Mouse (Mus musculus) liver, adult 2 months (tissue): ENCODE measurements around the gene Nol6. TPM values are rescaled to one million over a fixed set of nuclear protein-coding genes. Genes with fewer than 3 reads are reported as not detected.
A peak's percentile ranks its signal among the peaks of the same experiment; 100 is the strongest.

ENCODE experiments used
- DNase-seq: peaks from one replicate; pipeline ENCODE4 v3.0.0-alpha.2; 2011; ENCODE audit warnings: low read depth, low spot score; ENCODE audit errors: extremely low read depth
- H3K27ac ChIP-seq: fragments of 200-500 bp; replicated peaks from 2 replicates; pipeline ENCODE4 v1.5.1; 2012; ENCODE audit warnings: low read depth, mild to moderate bottlenecking, control low read depth, inconsistent platforms, low read length; ENCODE audit not compliant: insufficient read depth
- H3K27me3 ChIP-seq: fragments of 200-500 bp; 2 replicates; pipeline ENCODE4 v1.6.1; 2012; ENCODE audit warnings: mild to moderate bottlenecking, moderate library complexity, low read length, inconsistent platforms; ENCODE audit not compliant: control insufficient read depth, insufficient read depth
- H3K36me3 ChIP-seq: fragments of 200-500 bp; 2 replicates; pipeline ENCODE4 v1.6.1; 2012; ENCODE audit warnings: low read length, inconsistent platforms; ENCODE audit not compliant: control insufficient read depth, insufficient read depth
- H3K4me1 ChIP-seq: fragments of 200-500 bp; 2 replicates; pipeline ENCODE4 v1.6.1; 2011; ENCODE audit warnings: low read length; ENCODE audit not compliant: control insufficient read depth, insufficient read depth
- H3K4me3 ChIP-seq: fragments of 200-500 bp; 2 replicates; pipeline ENCODE4 v1.5.1; 2011; ENCODE audit warnings: low read depth, mild to moderate bottlenecking, control low read depth, low read length, moderate library complexity; ENCODE audit not compliant: insufficient read depth
- H3K79me2 ChIP-seq: fragments of 200-500 bp; 2 replicates; pipeline ENCODE4 v1.6.1; 2012; ENCODE audit warnings: inconsistent platforms, mild to moderate bottlenecking, low read length, moderate library complexity; ENCODE audit not compliant: control insufficient read depth, insufficient read depth
- H3K9ac ChIP-seq: fragments of 200-500 bp; 2 replicates; pipeline ENCODE4 v1.6.1; 2012; ENCODE audit warnings: low read depth, mild to moderate bottlenecking, control low read depth, inconsistent platforms, low read length
- CTCF ChIP-seq: fragments of 200-500 bp; IDR thresholded peaks from 2 replicates; pipeline ENCODE4 v1.5.1; 2011; ENCODE audit warnings: low read depth, low read length, control low read depth
- POLR2A ChIP-seq: fragments of 200-500 bp; IDR thresholded peaks from 2 replicates; pipeline ENCODE4 v1.6.1; 2011; ENCODE audit warnings: low read length, control low read depth; ENCODE audit not compliant: insufficient read depth; ENCODE audit errors: extremely low read depth
- WGBS: fragments of 180-500 bp; shearing (Covaris S2); methylation state at CpG from one replicate; pipeline ENCODE4 v1.1.7; 2018; 5-methylcytosine and 5-hydroxymethylcytosine counted together
- polyA plus RNA-seq: library from polyadenylated mRNA; depleted of rRNA; stranded (reverse); fragments of >200 nt; gene quantifications from 2 replicates; pipeline ENCODE4 v1.2.3, GENCODE M21; 2012
- total RNA-seq: library from RNA; depleted of rRNA; stranded (reverse); fragments of >200 nt; gene quantifications from 2 replicates; pipeline ENCODE4 v1.2.3, GENCODE M21; 2014

Gene Nol6
- total and polyA plus RNA-seq, 2 experiments: 6.6 to 18.7 TPM

GRCm38 (mm10) chr4:41133529-41134291, 9.5 kb upstream of the Nol6 start:
- no peak overlapping the region for H3K9ac ChIP-seq
- no peak overlapping the region for H3K27ac ChIP-seq
- H3K4me3 ChIP-seq: no peak overlapping the region
- TF ChIP-seq POLR2A (no peak), CTCF (no peak)
- 88% methylated on average over 6 of the region's 6 CpGs for WGBS
- H3K4me1 ChIP-seq: peaks cover 4% of the 10 kb centered on the region
- DNase-seq: no peak
- no peaks in the 10 kb centered on the region for H3K27me3 ChIP-seq
- no peaks in the 10 kb centered on the region for H3K36me3 ChIP-seq
- H3K79me2 ChIP-seq: peaks cover 9% of the 10 kb centered on the region; the same call in 1 of the 2 replicates

GRCm38 (mm10) chr4:41132471-41132870, 8.2 kb upstream of the Nol6 start:
- no peak for DNase-seq
- Histone ChIP-seq H3K4me1 (peaks cover 2% of the 10 kb centered on the region; the same call in 1 of the 2 replicates), H3K27me3 (no peaks in the 10 kb centered on the region), H3K36me3 (no peaks in the 10 kb centered on the region), H3K9ac (no peak overlapping the region), H3K27ac (no peak overlapping the region), H3K79me2 (0 out of 2 replicates have a peak, but pooled peaks cover 3% of the 10 kb centered on the region), H3K4me3 (no peak overlapping the region)
- TF ChIP-seq POLR2A (no peak), CTCF (no peak)
- WGBS: 73% methylated on average over 6 of the region's 6 CpGs

DNA sequence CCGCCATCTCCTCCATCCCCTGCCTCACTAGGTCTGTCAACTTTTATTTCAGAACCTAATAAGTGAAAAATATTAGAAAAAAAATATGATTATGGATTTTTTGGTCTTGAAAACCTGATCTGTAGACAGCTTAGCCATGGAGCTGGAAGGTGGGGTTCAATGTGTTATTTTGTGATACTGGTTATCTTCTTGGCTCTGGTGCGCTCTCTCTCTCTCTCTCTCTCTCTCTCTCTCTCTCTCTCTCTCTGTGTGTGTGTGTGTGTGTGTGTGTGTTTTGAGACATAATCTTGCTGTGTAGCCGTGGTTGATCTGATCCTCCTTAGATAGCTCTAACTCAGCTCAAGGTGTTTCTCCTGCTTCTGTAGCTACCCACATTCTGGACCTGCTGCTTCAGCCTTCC, 5.6 kb upstream of the Nol6 start:
- Histone ChIP-seq H3K27ac (no peak overlapping the region), H3K4me3 (no peak overlapping the region), H3K79me2 (no peaks in the 10 kb centered on the region), H3K36me3 (no peaks in the 10 kb centered on the region), H3K9ac (no peak overlapping the region), H3K27me3 (no peaks in the 10 kb centered on the region), H3K4me1 (0 out of 2 replicates have a peak, but pooled peaks cover 2% of the 10 kb centered on the region)
- 84% methylated on average over 3 of the region's 3 CpGs for WGBS
- DNase-seq: no peak
- TF ChIP-seq CTCF (no peak), POLR2A (no peak)

DNA sequence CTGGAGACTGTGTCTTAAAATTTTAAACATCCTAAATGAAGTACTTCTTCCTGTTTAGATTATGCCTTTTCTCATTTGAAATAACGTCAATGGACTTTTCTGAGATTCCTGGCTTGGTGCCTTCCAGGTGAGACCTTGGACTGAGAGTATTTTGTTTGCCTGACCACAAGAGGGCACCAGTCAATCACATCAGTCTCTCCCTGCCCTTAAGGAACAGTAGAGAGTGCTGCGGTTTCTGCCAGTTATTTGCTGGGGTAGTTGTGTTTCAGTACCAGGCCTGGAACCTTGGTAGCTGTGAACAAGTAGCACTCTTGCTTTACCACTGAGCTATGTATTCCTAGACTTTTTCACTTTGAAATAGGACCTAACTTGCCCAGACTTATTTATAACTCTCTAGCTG, 5.2 kb upstream of the Nol6 start:
- WGBS: 1% methylated on average over 2 of the region's 2 CpGs
- no peak overlapping the region for H3K9ac ChIP-seq

DNA sequence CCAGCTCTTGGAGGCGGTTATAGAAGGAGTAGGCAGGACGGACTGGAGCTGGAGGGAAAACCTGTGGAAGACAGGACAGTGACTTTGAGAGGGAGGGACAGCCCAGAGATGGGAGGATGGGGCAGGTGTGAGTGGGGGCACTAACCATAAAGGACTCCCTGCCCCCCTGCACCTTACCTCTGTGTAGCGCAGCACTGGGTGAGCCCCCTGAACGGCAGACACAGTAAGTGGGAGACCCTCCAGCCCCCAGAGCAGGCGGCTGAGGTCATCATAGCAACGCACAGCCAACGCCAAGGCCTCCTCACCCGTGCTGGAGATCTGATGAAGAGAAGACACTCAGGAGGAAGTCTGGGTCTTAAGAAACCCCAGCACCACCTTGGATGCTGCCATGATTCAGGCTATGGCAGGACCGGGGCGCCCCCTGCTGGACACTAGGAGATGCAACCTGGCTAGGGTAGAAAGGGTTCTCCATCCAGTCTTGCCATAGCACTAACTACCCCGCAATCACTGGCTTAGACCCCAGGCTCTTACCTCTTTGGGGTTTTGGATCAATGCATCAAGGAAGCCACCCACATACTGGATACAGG, 5.5 kb downstream of the Nol6 start:
- DNase-seq: no peak
- Histone ChIP-seq H3K79me2 (0 out of 2 replicates have a peak, but pooled peaks cover 4% of the 10 kb centered on the region), H3K4me3 (no peak overlapping the region), H3K9ac (no peak overlapping the region), H3K4me1 (peaks cover 3% of the 10 kb centered on the region; the same call in 1 of the 2 replicates), H3K36me3 (peaks cover 22% of the 10 kb centered on the region), H3K27me3 (no peaks in the 10 kb centered on the region), H3K27ac (no peak overlapping the region)
- 73% methylated on average over 11 of the region's 11 CpGs for WGBS
- peak; percentile 87 for TF ChIP-seq CTCF
- no peak for TF ChIP-seq POLR2A

More for the DNA sequence above, 5.2 kb upstream of the Nol6 start:
- no peaks in the 10 kb centered on the region for H3K79me2 ChIP-seq
- TF ChIP-seq CTCF (peak; percentile 65), POLR2A (no peak)
- no peaks in the 10 kb centered on the region for H3K36me3 ChIP-seq
- H3K4me1 ChIP-seq: 0 out of 2 replicates have a peak, but pooled peaks cover under 1% of the 10 kb centered on the region
- no peak overlapping the region for H3K4me3 ChIP-seq
- no peaks in the 10 kb centered on the region for H3K27me3 ChIP-seq
- DNase-seq: peak; percentile 76
- H3K27ac ChIP-seq: no peak overlapping the region
